Mouse (Mus musculus) testis, adult 2 months (tissue): ENCODE measurements around the gene Tbc1d17.

Experiments used
- CTCF ChIP-seq: fragments of 200-500 bp; IDR thresholded peaks from 2 replicates; pipeline ENCODE4 v1.5.1; 2012; ENCODE audit warnings: low read depth, mild to moderate bottlenecking, inconsistent platforms, low read length, moderate library complexity; ENCODE audit not compliant: control insufficient read depth, insufficient read depth, insufficient replicate concordance
- POLR2A ChIP-seq: fragments of 200-500 bp; IDR thresholded peaks from 2 replicates; pipeline ENCODE4 v1.6.1; 2012; ENCODE audit warnings: low read depth, mild to moderate bottlenecking, inconsistent platforms, low read length, moderate library complexity; ENCODE audit not compliant: control insufficient read depth

- TF ChIP-seq CTCF (no peak), POLR2A (no peak)
Measured at GRCm38 (mm10) chr7:44853065-44853464, 4.2 kb upstream of the Tbc1d17 start.
